Mouse (Mus musculus) gastrocnemius, postnatal 14 days (tissue): ENCODE data around the gene Gab1. TPM values are rescaled to one million over a fixed set of nuclear protein-coding genes. Genes with fewer than 3 reads are reported as not detected.

Experiments
- total RNA-seq, 2 experiments: library from RNA; stranded (reverse); gene quantifications; 2 replicates each; pipeline ENCODE4 v1.2.3; 2021

Gab1 gene
- total RNA-seq, 2 experiments from 2014 or later = 12.7 to 15.2 TPM

Other genes with a start within 250 kb of the Gab1 start
- gene Smarca5, start 141.0 kb downstream of the Gab1 start, total RNA-seq = 10 to 100 TPM; 29.1 to 30.6 TPM
- gene Usp38, start 134.4 kb upstream of the Gab1 start, total RNA-seq = 10 to 100 TPM; 16.4 to 16.8 TPM